Mouse (Mus musculus): ENCODE measurements at regions not wholly inside any gene's neighbourhood (a gene's known extent, or its start where the extent isn't known, plus 50 kb on each side); places are given as distances from the start of the nearest gene placed in this dataset.
"Not testable (repeated sequence)": the region's sequence is repeated elsewhere in the genome, so short reads cannot be mapped to it uniquely, and the experiment has no call there.

DNA sequence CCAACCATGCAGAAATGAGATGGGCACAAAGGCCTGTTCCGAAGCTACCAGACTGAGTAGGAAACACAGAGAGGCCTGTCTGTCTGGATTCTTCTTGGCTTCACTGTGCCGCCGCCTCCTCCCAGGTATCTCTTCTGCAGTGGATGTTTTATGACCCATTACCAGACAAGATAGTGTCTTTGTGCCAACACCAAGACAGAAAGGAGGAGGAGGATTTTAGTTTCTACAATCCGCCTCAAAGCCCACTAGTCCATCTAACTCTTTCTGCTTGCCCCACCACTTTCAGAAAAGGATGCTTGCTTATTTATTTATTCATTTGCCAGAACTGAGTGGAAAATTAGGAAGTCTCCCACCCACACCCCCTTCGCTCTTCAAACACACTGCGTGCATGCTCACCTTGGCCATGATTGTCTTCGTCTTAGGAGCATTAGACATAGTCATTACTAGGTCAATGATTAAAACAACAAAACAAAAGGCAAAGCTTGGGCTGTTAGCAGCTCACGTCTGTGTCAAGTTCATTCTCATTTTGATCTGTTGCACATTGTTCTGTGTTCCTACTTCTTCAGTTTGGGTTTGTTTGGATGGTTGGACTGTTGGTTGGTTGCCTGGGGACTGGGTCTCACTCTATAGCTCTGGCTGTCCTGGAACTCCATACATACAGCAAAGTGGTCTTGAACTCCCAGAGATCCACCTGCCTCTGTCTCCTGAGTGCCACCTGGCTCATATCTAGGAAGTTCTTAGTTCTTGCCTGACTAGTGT is 61.7 kb upstream of the Cpm start:
- DNase-seq (ENCODE audit: low read depth) = no peak

DNA sequence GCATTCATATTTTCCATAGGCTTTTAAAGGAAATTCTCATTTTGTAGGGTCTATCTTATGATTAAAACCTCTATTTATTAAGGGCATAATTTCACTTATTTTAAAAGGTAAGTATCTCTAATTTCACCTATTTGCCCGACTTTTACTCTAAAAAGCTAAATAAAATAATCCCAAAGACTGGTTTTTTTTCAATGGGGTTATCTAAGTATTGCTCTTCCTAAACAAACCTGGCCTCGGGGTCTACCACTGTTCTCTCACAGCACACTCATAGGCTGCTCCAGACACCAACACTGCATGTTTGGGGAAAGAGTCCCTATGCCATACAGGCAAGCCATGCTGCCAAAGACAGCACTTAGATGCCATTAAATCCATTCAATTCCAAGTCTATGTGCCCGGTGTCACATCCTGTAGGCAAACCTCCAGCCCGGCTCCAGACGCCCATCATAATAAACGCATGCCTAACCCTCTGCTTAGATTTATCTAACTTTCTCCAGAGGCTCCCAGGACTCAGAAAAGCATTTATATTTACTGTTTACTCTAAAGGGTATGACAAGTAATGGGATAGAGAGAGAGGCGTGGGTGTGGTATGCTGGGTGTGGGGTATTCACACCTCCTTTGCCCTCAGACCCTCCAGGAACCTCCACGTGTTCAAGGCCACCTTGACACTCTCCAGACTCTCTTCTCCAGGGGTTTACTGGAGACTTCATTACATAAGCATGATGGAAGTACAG is 62.5 kb upstream of the Cpm start:
- DNase-seq (ENCODE audit: low read depth) = no peak

- DNase-seq (ENCODE audit: low read depth) = peak; percentile 50
Observed at GRCm38 (mm10) chr10:117566204-117566603, 63.1 kb upstream of the Cpm start.

DNA sequence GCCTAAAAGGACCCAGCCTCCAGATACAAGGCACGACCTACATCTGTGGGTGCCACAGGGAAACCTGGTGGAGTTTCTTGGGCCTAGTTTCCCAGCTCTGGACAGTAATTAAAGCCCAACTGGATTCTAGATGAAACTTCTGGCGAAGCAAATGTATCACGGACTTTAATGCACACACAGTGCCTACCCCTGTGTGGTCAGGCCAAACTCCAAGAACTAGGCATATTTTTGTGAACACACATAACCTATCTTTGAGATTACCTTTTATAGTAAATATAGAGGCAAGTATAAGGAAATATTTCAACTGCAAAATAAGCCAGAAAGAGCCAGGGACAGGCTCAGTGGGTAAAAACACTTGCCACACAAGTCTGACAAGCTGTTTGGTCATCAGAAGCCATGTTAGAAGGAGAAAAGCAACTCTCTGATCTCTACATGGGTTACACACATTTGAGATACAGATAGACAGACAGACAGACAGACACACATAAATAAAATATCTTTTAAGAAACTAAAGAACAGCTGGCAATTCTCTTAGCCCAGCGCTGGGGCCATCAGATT is 63.7 kb upstream of the Cpm start:
- DNase-seq (ENCODE audit: low read depth) = no peak

DNA sequence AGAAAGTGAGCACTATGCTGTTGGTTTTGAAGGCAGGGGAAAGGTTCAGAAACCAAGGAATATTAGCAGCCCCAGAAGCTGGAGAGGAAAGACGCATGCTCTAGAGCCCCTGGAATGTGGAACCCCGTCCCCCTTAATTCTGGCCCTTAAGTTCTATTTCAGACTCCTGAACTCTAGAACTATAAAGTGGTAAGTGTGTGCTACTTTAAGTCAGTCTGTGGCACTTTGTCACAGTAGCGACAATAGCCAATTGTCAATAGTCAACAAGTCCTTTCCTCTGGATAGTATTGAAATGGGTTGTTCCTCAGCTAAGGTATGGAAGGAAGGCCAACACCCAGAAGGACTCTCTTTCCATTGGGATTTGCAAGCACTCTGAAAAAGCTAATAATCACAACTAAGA is 64.2 kb upstream of the Cpm start:
- no peak for DNase-seq (ENCODE audit: low read depth)

- DNase-seq (ENCODE audit: low read depth) = no peak
Observed at GRCm38 (mm10) chr10:117564118-117565040, 64.9 kb upstream of the Cpm start.

DNA sequence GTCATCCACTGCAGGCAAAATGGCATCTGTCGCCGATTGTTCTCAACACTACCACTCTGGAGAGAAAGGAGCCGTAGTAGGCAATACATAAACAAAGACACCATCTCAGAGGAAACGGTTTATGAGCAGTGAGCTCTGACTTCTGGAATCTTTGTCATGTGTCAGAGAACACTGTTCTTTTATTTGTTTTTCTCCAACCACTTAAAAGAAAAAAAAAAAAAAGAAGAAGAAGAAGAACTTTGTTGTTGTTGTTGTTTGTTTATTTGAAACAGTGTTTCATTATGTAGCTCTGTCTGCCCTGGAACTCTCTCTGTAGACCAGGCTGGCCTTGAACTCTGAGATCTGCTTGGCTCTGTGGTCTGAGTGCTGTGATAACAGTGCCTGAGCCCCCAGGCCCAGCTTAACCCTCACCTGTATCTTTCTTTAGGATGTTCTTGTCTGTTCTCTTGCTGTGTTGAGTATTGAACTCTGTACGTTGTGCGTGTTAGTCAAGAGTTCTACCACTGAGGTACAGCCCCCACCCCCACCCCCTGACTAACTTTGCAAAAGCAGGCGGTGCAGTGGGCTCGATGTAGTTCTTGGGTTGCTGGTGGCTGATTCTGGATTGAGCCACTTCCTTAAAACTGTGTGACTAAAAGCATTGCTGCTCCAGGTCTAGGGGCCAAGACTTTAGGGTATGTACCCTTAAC is 65.7 kb upstream of the Cpm start:
- DNase-seq (ENCODE audit: low read depth) = no peak

- DNase-seq (ENCODE audit: low read depth) = not testable (repeated sequence)
Observed at GRCm38 (mm10) chr10:117562850-117563248, 66.5 kb upstream of the Cpm start.

DNA sequence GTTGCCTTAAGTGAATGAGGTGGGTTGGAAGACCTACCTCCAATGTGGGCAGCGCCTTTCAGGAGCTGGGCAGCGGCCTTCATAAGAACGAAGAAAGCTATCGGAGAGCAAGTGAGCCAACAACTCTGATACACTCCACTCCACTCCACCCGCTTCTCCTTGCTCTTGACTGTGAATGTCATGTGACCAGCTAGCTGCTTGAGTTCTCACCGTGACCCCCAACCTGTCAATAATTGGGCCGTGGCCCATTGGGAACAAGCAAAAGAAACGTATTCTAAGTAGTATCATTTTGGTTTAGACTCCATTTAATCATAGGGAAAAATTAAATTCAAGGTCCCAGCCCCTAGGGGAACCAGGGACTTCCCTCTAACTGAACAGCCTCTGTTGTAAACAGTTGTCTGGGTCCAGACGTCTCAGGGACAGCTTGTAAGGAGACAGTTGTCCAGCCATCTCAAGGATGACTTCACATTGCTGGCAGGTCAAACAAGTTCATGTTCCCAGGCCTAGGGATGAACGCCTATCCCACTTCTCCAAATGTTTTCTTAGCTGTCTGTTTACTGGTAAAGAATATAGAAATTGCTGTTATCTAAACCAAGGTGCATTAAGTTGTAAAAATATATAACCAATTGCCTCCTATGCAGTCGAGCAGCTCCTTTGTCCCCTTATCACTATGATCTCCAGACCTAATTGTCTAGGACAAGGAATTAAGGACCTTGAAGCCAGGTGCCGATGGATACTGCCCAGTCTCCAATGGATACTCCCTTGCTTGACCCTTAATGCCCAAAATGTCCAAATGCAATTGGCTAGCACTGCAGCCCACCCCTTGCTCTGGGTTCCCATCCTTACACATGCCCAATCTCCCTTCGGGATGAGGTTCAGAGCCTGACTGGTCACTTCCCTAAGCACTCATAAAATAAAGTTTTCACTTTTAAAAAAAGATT is 67.1 kb upstream of the Cpm start:
- no peak for DNase-seq (ENCODE audit: low read depth)

DNA sequence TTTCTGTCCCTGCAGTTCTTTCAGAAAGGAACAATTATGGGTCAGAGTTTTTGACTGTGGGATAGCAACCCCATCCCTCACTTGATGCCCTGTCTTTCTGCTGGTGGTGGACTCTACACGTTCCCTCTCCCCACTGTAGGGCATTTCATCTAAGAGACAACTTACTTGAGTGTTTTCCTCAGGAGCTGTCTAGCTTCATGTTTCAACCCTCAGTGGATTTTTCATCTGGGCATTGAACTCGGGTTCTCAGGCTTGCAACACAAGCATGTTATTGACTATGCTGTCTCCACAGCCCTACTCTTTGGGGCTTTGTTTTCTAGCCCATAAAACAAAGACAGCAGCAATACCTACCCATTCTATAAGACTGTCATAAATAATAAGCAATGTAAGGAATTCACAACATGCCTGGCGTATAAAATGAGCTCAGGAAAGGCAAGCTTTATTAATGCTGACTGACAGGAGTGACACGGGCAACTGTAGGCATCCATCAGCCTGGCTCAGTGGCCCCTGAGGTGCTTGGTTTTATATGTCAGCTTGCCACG is 68.0 kb upstream of the Cpm start:
- DNase-seq (ENCODE audit: low read depth) = no peak

DNA sequence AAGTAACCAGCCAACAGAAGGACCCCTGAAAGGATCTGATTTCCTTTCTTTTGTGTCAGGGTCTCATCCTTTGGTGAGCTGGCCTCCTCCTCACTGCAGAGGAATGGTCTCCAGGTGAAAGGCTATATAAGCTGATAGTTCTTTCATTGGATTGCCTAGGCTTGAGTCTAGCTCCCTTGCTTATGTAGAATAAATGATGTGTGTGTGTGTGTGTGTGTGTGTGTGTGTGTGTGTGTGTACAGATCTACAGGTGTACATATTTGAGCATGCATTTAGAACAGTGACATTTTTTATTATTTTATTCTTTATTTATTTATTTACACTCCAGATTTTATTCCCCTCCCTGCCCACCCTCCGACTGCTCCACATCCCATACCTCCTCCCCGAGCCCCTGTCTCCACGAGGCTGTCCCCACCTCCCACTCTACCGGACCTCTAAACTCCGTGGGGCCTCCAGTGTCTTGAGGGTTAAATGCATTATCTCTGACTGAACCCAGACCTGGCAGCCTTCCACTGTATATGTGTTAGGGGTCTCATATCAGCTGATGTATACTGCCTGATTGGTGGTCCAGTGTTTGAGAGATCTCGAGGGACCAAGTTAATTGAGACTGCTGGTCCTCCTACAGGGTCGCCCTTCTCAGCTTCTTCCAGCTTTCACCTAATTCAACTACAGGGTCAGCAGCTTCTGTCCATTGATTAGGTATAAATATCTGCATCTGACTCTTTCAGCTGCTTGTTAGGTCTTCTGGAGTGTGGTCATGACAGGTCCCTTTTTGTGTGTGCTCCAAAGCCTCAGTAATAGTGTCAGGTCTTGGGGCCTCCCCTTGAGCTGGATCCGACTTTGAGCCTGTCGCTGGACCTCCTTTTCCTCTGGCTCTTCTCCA is 68.7 kb upstream of the Cpm start:
- no peak for DNase-seq (ENCODE audit: low read depth)

GRCm38 (mm10) chr10:117559615-117560395 is 69.5 kb upstream of the Cpm start:
- DNase-seq (ENCODE audit: low read depth) = no peak

DNA sequence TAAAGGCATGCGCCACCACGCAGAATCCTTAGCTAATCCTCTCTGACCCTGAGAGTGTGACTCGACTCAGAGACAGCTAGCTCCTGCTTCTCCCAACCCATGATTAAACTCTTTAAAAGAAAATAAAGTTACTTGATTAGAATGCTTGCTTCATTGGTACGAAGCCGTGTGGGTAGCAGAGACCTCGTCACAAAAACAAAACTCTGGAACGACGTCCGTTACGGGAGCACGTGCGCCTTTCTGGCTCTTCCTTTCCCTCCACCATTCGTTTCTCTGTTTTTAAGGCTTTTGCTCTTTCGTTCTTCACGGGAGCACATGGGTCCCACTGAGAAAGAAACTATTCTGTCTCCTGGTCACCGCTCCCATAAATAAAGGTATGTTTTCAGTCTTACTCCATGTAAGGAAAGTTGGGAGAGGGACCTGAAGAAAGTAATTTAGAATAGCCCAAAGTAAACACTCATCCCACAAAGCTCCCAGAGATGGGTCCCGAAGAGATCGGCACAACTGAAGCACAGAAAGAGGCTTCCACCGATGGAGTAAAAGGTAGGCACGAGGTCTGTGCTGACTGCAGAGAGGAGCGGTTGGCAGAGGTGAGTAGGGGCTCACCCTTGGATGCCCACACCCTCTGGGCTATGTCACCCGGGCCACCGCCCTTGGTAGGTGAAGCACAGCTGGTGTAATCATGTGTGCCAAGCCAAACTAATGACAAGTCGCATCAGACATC is 70.2 kb upstream of the Cpm start:
- no peak for DNase-seq (ENCODE audit: low read depth)

GRCm38 (mm10) chr10:117558292-117558800 is 71.0 kb upstream of the Cpm start:
- no peak for DNase-seq (ENCODE audit: low read depth)

GRCm38 (mm10) chr10:117557666-117558065 is 71.6 kb upstream of the Cpm start:
- no peak for DNase-seq (ENCODE audit: low read depth)

- DNase-seq (ENCODE audit: low read depth) = no peak
Observed at GRCm38 (mm10) chr10:117556851-117557542, 72.3 kb upstream of the Cpm start.
